Comparison of ENCODE assay signal across 8 mouse cellular contexts in the genomic region with DNA sequence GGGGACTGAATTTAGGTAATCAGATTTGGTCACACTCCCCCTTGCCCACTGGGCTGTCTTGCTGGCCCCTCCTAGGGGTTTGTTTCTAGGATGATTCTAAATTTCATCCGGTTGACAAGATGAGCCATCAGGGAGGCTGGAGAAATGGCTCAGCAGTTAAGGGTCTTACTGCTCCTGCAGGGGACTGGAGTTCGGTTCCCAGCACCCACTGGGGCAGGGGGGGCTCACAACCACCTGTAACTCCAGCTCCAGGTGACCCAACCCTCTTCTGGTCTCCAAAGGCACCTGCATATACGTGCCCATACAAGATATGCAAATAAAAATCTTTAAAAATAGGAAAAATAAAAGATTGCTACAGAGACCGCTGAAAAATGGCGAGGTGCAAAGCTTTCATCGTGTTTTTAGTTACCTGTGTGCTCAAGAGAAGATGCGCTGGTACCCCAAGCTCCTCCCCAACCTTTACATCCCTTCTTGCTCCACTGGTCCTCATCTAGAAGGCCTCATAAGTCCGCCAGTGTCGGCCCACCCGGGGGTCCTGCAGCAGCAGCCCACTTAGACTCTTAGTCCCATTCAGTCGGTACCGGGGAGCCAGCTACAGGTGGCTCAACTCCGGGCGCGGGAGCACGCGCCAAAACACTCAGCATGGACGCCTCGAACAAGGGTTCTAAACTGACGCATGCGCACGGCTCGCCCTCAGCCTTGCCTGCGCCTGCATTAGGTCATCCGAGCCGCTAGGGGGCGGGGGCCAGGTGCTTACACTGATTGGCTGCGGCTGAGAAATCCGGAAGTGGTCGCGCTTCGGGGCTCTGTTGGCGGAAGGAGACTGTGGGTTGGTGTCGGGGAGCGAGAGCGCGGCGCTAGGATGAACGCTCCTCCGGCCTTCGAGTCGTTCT. TPM values are rescaled to one million over a fixed set of nuclear protein-coding genes. Genes with fewer than 3 reads are reported as not detected.
DNase-seq lines count a peak whose midpoint lies in the region; ATAC-seq and TF ChIP-seq lines count a peak whose summit lies in the region.

Gene Polr2j, plus strand, starts transcription at position 741 of the 893 bp plus-strand sequence.

- peak; percentile 100 for TF ChIP-seq CTCF in midbrain, postnatal 0 days (IDR thresholded peaks at IDR 0.05)

- H3K36me3 ChIP-seq in embryonic facial prominence, embryonic 14.5 days (ENCODE audit: control insufficient read depth, insufficient read depth, low read length) = peaks cover 18% of the 10 kb centered on the region
- peaks cover 15% of the 10 kb centered on the region for H3K36me3 ChIP-seq in limb, embryonic 14.5 days (ENCODE audit: control insufficient read depth, insufficient read depth, low read length)
- peaks cover 12% of the 10 kb centered on the region for H3K36me3 ChIP-seq in midbrain, postnatal 0 days (ENCODE audit: insufficient read depth, low read length)

- H3K9me3 ChIP-seq in embryonic facial prominence, embryonic 14.5 days (ENCODE audit: control insufficient read depth, low read length) = no peaks in the 10 kb centered on the region
- H3K9me3 ChIP-seq in limb, embryonic 14.5 days (ENCODE audit: control insufficient read depth, low read length) = no peaks in the 10 kb centered on the region
- no peaks in the 10 kb centered on the region for H3K9me3 ChIP-seq in midbrain, postnatal 0 days (ENCODE audit: low read length)

- peak within 1 kb of the TSS; percentile 89 for H3K9ac ChIP-seq in embryonic facial prominence, embryonic 14.5 days (ENCODE audit: low read depth, low read length)
- H3K9ac ChIP-seq in limb, embryonic 14.5 days (ENCODE audit: low read depth, low read length, severe bottlenecking) = peak within 1 kb of the TSS; percentile 83
- H3K9ac ChIP-seq in midbrain, postnatal 0 days (replicated peaks; ENCODE audit: low read length, poor library complexity, severe bottlenecking) = peak within 1 kb of the TSS; percentile 88

- ATAC-seq in embryonic facial prominence, embryonic 14.5 days (ENCODE audit: low read depth) = peak; percentile 97
- peak; percentile 96 for ATAC-seq in limb, embryonic 14.5 days (ENCODE audit: low FRiP score, low read depth)
- peak; percentile 96 for ATAC-seq in midbrain, postnatal 0 days (ENCODE audit: low FRiP score)

- H3K27ac ChIP-seq in embryonic facial prominence, embryonic 14.5 days (replicated peaks; ENCODE audit: low read depth, low read length) = peak within 1 kb of the TSS; percentile 61
- H3K27ac ChIP-seq in limb, embryonic 14.5 days (replicated peaks; ENCODE audit: low read depth, low read length) = peak within 1 kb of the TSS; percentile 50
- H3K27ac ChIP-seq in midbrain, postnatal 0 days (ENCODE audit: low read depth, low read length) = peak within 1 kb of the TSS; percentile 81

- peaks cover 14% of the 10 kb centered on the region for H3K4me1 ChIP-seq in embryonic facial prominence, embryonic 14.5 days (ENCODE audit: control insufficient read depth, insufficient read depth, low read length)
- peaks cover 14% of the 10 kb centered on the region for H3K4me1 ChIP-seq in limb, embryonic 14.5 days (ENCODE audit: control insufficient read depth, insufficient read depth, low read length)
- peaks cover 8% of the 10 kb centered on the region for H3K4me1 ChIP-seq in midbrain, postnatal 0 days (ENCODE audit: insufficient read depth, low read length)

- H3K4me2 ChIP-seq in embryonic facial prominence, embryonic 14.5 days (ENCODE audit: low read depth, low read length) = peak within 1 kb of the TSS; percentile 88
- peak within 1 kb of the TSS; percentile 64 for H3K4me2 ChIP-seq in limb, embryonic 14.5 days (replicated peaks; ENCODE audit: low read depth, low read length, severe bottlenecking)
- H3K4me2 ChIP-seq in midbrain, postnatal 0 days (ENCODE audit: low read depth, low read length, poor library complexity, severe bottlenecking) = peak within 1 kb of the TSS; percentile 72

- DNase-seq in 3T3-L1 (ENCODE audit: low read depth, low spot score) = peak; percentile 98
- DNase-seq in adrenal gland, postnatal 4 days (ENCODE audit: low spot score in 2 of 2) = peak; percentile 93 to 98
- peak; percentile 98 for DNase-seq in embryonic facial prominence, embryonic 14.5 days (ENCODE audit: low spot score)
- DNase-seq in heart, adult 8-10 months (ENCODE audit: low spot score) = peak; percentile 97
- DNase-seq in kidney, adult 9 months = peak; percentile 97
- DNase-seq in limb, embryonic 14.5 days (ENCODE audit: low spot score) = peak; percentile 97
- peak; percentile 97 for DNase-seq in midbrain, postnatal 0 days (ENCODE audit: low spot score)
- peak; percentile 95 to 98 for DNase-seq in spleen, postnatal 14 days (ENCODE audit: low spot score in 2 of 2)

- TF ChIP-seq POLR2A in limb, embryonic 14.5 days (IDR thresholded peaks at IDR 0.05; ENCODE audit: borderline replicate concordance, extremely low read depth, insufficient read depth, insufficient read length) = peak; percentile 67; the same call in 1 of the 2 replicates

- peak within 1 kb of the TSS; percentile 90 for H3K4me3 ChIP-seq in embryonic facial prominence, embryonic 14.5 days (ENCODE audit: low read depth, low read length)
- peak within 1 kb of the TSS; percentile 81 for H3K4me3 ChIP-seq in limb, embryonic 14.5 days (replicated peaks; ENCODE audit: low read length)
- H3K4me3 ChIP-seq in midbrain, postnatal 0 days (ENCODE audit: low read depth, low read length) = peak within 1 kb of the TSS; percentile 86

- WGBS in embryonic facial prominence, embryonic 14.5 days = 3% methylated on average over 38 of the region's 42 CpGs
- 3% methylated on average over 42 of the region's 42 CpGs for WGBS in limb, embryonic 14.5 days
- WGBS in midbrain, postnatal 0 days = 2% methylated on average over 42 of the region's 42 CpGs

- H3K27me3 ChIP-seq in embryonic facial prominence, embryonic 14.5 days (replicated peaks; ENCODE audit: control insufficient read depth, insufficient read depth, low read length) = no peaks in the 10 kb centered on the region
- no peaks in the 10 kb centered on the region for H3K27me3 ChIP-seq in limb, embryonic 14.5 days (ENCODE audit: control insufficient read depth, insufficient read depth, low read length)
- H3K27me3 ChIP-seq in midbrain, postnatal 0 days (ENCODE audit: insufficient read depth, low read length) = no peaks in the 10 kb centered on the region

RNA-seq across cellular contexts. Expression of gene Polr2j, which starts in this region (rescaled TPM):
- 10 to 100 TPM; 94.6 to 96.8 TPM for total RNA-seq in adrenal gland, postnatal 4 days (2021)
- 227 and 230 TPM in 2 replicates for polyA plus RNA-seq in embryonic facial prominence, embryonic 14.5 days (2014; fragmentation: Nextera tagmentation; extraction: Ambion mirVana)
- 10 to 100 TPM; 73.1 to 88.1 (median 78.9) TPM for total RNA-seq in heart, adult 8-10 months (2022)
- 148 and 156 TPM in 2 replicates for polyA plus RNA-seq in limb, embryonic 14.5 days (2012; rRNA removed)
- polyA plus RNA-seq in limb, embryonic 14.5 days (2014; fragmentation: Nextera tagmentation; extraction: Ambion mirVana) = 245 and 251 TPM in 2 replicates
- 129 and 142 TPM in 2 replicates for total RNA-seq in midbrain, postnatal 0 days (2014; rRNA removed)
- polyA plus RNA-seq in midbrain, postnatal 0 days (2015; fragmentation: Nextera tagmentation; extraction: Ambion mirVana) = 230 and 237 TPM in 2 replicates

Comparison
In these comparisons a context has a peak if more than half of its experiments do, and no peak if none do; other contexts are left out.
1. Peak in every context shown above with its lines: DNase-seq, ATAC-seq, H3K4me3 ChIP-seq and H3K27ac ChIP-seq.